Mouse (Mus musculus): ENCODE results near the gene Chrnb2. TPM values are rescaled to one million over a fixed set of nuclear protein-coding genes. Genes with fewer than 3 reads are reported as not detected.

The Chrnb2 gene
- total RNA-seq, 1 experiment from 2014 or later: 2.0 TPM

DNA sequence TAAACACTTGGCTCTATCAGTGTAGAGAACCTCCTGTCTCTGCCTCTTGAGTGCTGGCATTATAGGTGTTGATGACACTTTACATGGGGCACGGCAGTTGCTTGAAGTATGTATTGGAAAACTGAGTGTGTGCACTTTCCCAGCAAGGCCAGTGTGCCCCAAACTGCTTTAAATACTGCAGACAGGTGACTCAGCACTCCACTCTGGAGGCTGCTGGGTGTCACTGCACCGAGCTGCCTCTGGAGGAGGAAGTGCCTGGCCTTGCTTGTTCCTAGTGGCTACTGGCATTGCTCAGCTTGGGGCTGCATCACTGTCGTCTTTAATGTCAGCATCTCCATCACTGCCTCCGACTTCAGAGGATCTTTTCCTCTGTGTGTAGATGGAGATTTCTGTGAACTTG is 37.4 kb downstream of the Chrnb2 start:
- peak; percentile 79 for ATAC-seq (ENCODE audit: extremely low read depth, insufficient number of reproducible peaks, low FRiP score, poor library complexity, severe bottlenecking)

- ATAC-seq (ENCODE audit: extremely low read depth, insufficient number of reproducible peaks, low FRiP score, poor library complexity, severe bottlenecking): no peak
Measured at GRCm38 (mm10) chr3:89723400-89724084, 40.9 kb downstream of the Chrnb2 start.

GRCm38 (mm10) chr3:89722032-89722431 is 42.4 kb downstream of the Chrnb2 start:
- ATAC-seq (ENCODE audit: extremely low read depth, insufficient number of reproducible peaks, low FRiP score, poor library complexity, severe bottlenecking): no peak

- no peak for ATAC-seq (ENCODE audit: extremely low read depth, insufficient number of reproducible peaks, low FRiP score, poor library complexity, severe bottlenecking)
Measured at GRCm38 (mm10) chr3:89715967-89716256, 48.5 kb downstream of the Chrnb2 start.

- ATAC-seq (ENCODE audit: extremely low read depth, insufficient number of reproducible peaks, low FRiP score, poor library complexity, severe bottlenecking): no peak
Measured at GRCm38 (mm10) chr3:89715207-89715966, 49.0 kb downstream of the Chrnb2 start.

- peak; percentile 84 for ATAC-seq (ENCODE audit: extremely low read depth, insufficient number of reproducible peaks, low FRiP score, poor library complexity, severe bottlenecking)
Measured at GRCm38 (mm10) chr3:89714359-89715206, 49.8 kb downstream of the Chrnb2 start, which contains the start of gene Adar. Adar (plus strand) TSS chr3:89715022.

DNA sequence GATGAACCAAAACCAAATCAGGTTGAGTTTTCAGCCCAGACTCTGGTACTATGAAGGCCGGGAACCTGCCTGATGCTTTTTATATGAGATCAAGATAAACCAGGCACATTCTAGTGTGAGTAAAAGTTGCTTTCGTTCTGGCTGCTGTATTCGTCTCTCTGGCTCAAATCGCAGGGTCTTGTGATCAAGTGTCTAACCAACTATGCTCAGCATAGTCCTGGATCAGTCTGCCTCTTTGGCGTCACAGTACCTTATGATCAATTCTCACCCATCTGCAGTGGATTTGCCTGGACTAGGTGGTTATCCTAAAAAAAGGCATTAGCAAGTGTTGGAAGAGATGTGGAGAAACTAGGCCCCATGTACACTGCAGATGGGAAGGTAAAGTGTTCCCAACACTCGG is 60.4 kb downstream of the Chrnb2 start:
- ATAC-seq (ENCODE audit: extremely low read depth, insufficient number of reproducible peaks, low FRiP score, poor library complexity, severe bottlenecking): no peak

- ATAC-seq (ENCODE audit: extremely low read depth, insufficient number of reproducible peaks, low FRiP score, poor library complexity, severe bottlenecking): no peak
Measured at GRCm38 (mm10) chr3:89703596-89703995, 60.8 kb downstream of the Chrnb2 start.

DNA sequence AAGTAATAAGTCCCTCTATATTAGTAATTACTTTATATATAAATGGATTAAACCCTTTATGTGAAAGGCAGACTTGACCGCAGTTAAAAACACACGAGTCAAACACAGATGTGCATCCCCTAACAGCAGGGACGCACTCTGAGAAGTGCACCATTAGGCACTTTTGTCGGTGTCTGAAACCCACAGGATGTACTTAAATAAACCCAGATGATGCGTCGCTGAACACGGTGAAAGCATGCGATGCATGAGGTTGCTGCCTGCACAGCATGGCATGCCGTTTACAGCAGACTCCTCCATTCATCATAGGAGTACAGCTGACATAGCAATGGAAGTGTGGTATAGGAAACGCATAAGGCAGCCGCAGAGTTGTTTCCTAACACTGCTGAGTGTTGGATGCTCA is 64.0 kb downstream of the Chrnb2 start:
- no peak for ATAC-seq (ENCODE audit: extremely low read depth, insufficient number of reproducible peaks, low FRiP score, poor library complexity, severe bottlenecking)

DNA sequence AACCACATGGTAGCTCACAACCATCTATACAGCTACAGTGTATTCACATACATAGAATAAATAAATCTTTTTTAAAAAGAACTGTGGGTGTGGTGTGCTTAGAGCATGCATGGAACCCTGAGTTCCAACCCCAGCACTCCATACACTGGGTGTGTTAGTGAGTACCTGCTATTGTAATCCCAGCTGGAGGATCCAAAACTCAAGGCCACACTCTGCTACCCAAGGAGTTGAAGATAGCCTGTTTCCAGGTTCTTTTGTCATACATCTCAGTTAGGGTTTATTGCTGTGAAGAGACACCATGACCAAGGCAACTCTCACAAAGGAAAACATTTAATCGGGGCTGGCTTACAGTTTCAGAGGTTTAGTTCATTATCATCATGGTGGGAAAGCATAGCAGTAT is 65.5 kb downstream of the Chrnb2 start:
- ATAC-seq (ENCODE audit: extremely low read depth, insufficient number of reproducible peaks, low FRiP score, poor library complexity, severe bottlenecking): no peak

Other genes with a start within 250 kb of the Chrnb2 start
- not detected in 2 replicates for gene Kcnn3, start 244.5 kb downstream of the Chrnb2 start, total RNA-seq (2017)
- gene Adar, start 49.6 kb downstream of the Chrnb2 start, total RNA-seq (2017): 114 and 118 TPM in 2 replicates
- 167 and 174 TPM in 2 replicates for gene Ube2q1, start 9.0 kb upstream of the Chrnb2 start, total RNA-seq (2017)
- gene She, start 66.7 kb upstream of the Chrnb2 start, total RNA-seq (2017): 0.23 and 0.25 TPM in 2 replicates
- gene Il6ra, start 148.6 kb upstream of the Chrnb2 start, total RNA-seq (2017): 46.4 and 50.0 TPM in 2 replicates
- 37.9 and 45.4 TPM in 2 replicates for gene Atp8b2, start 198.9 kb upstream of the Chrnb2 start, total RNA-seq (2017)
- 56.1 and 62.5 TPM in 2 replicates for gene Hax1, start 234.1 kb upstream of the Chrnb2 start, total RNA-seq (2017)